Mouse (Mus musculus): ENCODE results near the gene Cit.

DNA sequence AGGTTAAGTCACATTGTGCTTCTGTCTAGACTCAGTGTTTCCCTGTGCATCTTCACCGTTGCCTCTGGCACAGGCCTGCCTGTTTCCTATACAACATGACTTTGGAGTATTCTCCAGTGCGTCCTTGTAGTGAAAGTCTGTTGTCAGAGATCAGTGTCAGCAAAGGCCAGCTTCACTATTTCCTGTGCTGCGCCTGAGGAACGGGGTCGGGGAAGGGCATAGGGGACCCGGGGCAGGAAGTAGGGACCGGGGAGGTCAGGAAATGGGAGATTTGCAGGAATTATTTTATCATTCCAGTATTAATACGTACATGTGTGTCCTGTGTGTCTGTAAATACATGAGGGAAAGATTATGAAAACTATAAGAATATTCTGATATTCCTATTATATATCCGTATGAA, 37.1 kb downstream of the Cit start:
- TF ChIP-seq CTCF (IDR thresholded peaks at IDR 0.05; ENCODE audit: borderline replicate concordance, control insufficient read depth, extremely low read depth, insufficient read depth, low read length, poor library complexity) (no peak), POLR2A (IDR thresholded peaks at IDR 0.05; ENCODE audit: control insufficient read depth, extremely low read depth, insufficient read depth, low read length, poor library complexity) (no peak)
